Mouse (Mus musculus): ENCODE results near the gene 1700029J07Rik.

1700029J07Rik gene

GRCm38 (mm10) chr8:45975126-45975836 is at the start of gene 1700029J07Rik, which contains the start of gene Ufsp2:
TSS of gene 1700029J07Rik (minus strand) at chr8:45975252.
TSS of gene Ufsp2 (plus strand) at chr8:45975528.
- peak; percentile 98 for DNase-seq (ENCODE audit: extremely low spot score, low read depth, low spot score)

- no peak for DNase-seq (ENCODE audit: extremely low spot score, low read depth, low spot score)
Measured at GRCm38 (mm10) chr8:46024392-46024791, 49.3 kb upstream of the 1700029J07Rik start.

- no peak for DNase-seq (ENCODE audit: extremely low spot score, low read depth, low spot score)
Measured at GRCm38 (mm10) chr8:46022758-46023157, 47.7 kb upstream of the 1700029J07Rik start.

GRCm38 (mm10) chr8:46022203-46022602 is 47.2 kb upstream of the 1700029J07Rik start:
- DNase-seq (ENCODE audit: extremely low spot score, low read depth, low spot score): no peak

- no peak for DNase-seq (ENCODE audit: extremely low spot score, low read depth, low spot score)
Measured at GRCm38 (mm10) chr8:46010746-46011680, 36.0 kb upstream of the 1700029J07Rik start.

GRCm38 (mm10) chr8:46010306-46010705 is 35.3 kb upstream of the 1700029J07Rik start:
- DNase-seq (ENCODE audit: extremely low spot score, low read depth, low spot score): no peak

- DNase-seq (ENCODE audit: extremely low spot score, low read depth, low spot score): no peak
Measured at GRCm38 (mm10) chr8:46007050-46007672, 32.1 kb upstream of the 1700029J07Rik start.

- DNase-seq (ENCODE audit: extremely low spot score, low read depth, low spot score): no peak
Measured at GRCm38 (mm10) chr8:46005596-46005995, 30.5 kb upstream of the 1700029J07Rik start, which contains the start of gene Ankrd37. TSS of gene Ankrd37 (minus strand) at chr8:46005707.

GRCm38 (mm10) chr8:45999784-46000705 is 25.0 kb upstream of the 1700029J07Rik start:
- DNase-seq (ENCODE audit: extremely low spot score, low read depth, low spot score): peak; percentile 90

GRCm38 (mm10) chr8:45999138-45999783 is 24.2 kb upstream of the 1700029J07Rik start, which contains the start of gene Lrp2bp:
TSS of gene Lrp2bp (plus strand) at chr8:45999303.
- no peak for DNase-seq (ENCODE audit: extremely low spot score, low read depth, low spot score)

- no peak for DNase-seq (ENCODE audit: extremely low spot score, low read depth, low spot score)
Measured at GRCm38 (mm10) chr8:45998228-45998627, 23.2 kb upstream of the 1700029J07Rik start.

GRCm38 (mm10) chr8:45995576-45995975 is 20.5 kb upstream of the 1700029J07Rik start:
- no peak for DNase-seq (ENCODE audit: extremely low spot score, low read depth, low spot score)

GRCm38 (mm10) chr8:45994111-45994510 is 19.1 kb upstream of the 1700029J07Rik start:
- DNase-seq (ENCODE audit: extremely low spot score, low read depth, low spot score): no peak

- DNase-seq (ENCODE audit: extremely low spot score, low read depth, low spot score): no peak
Measured at GRCm38 (mm10) chr8:45990631-45991310, 15.7 kb upstream of the 1700029J07Rik start.

GRCm38 (mm10) chr8:45988189-45988588 is 13.1 kb upstream of the 1700029J07Rik start:
- DNase-seq (ENCODE audit: extremely low spot score, low read depth, low spot score): no peak

- no peak for DNase-seq (ENCODE audit: extremely low spot score, low read depth, low spot score)
Measured at GRCm38 (mm10) chr8:45986665-45987064, 11.6 kb upstream of the 1700029J07Rik start.

GRCm38 (mm10) chr8:45975837-45976468 is 901 bp upstream of the 1700029J07Rik start:
- no peak for DNase-seq (ENCODE audit: extremely low spot score, low read depth, low spot score)

GRCm38 (mm10) chr8:45973988-45974505 is 1.0 kb downstream of the 1700029J07Rik start:
- no peak for DNase-seq (ENCODE audit: extremely low spot score, low read depth, low spot score)
